Mouse (Mus musculus) ovary, postnatal 14 days (tissue): ENCODE measurements around the gene Stx8.

Source experiments
- DNase-seq: peaks from one replicate; pipeline ENCODE4 v3.0.0; 2022; ENCODE audit warnings: low spot score

Gene Stx8

GRCm38 (mm10) chr11:68199801-68200423 is 233.9 kb downstream of the Stx8 start:
- no peak for DNase-seq

DNA sequence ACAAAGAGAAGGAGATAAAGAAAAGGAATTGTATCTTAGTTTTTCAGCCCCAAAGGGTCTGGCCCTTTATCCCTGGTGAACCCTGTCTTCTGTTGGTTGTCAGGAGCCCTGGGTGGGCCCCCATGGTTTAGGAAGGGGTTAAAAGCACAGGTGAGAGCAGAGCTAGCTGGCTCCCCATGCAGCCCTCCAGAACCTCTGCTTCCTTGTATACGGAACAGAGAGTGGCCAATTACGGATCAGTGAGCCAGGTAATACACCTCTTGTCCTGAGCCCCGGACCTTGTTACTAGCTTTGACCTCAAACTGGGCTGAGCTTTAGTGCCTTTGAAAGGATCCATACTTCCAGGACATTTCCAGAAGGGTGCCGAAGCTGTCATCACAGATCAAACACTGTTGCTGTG is 234.5 kb downstream of the Stx8 start:
- no peak for DNase-seq

DNA sequence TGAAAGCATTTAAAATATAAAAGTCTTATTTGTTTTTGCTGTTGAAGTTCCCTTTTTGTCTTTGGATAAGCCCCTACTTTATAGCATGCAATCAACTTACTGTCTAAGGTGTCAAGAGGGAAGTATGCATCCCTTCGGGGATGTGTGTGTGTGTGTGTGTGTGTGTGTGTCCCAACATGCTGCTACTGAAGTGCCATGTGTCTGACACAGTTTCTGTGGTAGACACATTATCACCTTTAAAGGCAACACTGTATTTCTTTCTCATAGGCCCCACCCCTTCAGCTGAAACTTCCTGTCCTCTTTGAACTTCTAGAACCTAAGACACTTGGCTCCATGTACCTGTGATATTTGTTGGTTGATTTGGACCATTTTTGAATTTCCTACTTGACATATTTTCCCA is 235.1 kb downstream of the Stx8 start:
- DNase-seq = no peak

DNA sequence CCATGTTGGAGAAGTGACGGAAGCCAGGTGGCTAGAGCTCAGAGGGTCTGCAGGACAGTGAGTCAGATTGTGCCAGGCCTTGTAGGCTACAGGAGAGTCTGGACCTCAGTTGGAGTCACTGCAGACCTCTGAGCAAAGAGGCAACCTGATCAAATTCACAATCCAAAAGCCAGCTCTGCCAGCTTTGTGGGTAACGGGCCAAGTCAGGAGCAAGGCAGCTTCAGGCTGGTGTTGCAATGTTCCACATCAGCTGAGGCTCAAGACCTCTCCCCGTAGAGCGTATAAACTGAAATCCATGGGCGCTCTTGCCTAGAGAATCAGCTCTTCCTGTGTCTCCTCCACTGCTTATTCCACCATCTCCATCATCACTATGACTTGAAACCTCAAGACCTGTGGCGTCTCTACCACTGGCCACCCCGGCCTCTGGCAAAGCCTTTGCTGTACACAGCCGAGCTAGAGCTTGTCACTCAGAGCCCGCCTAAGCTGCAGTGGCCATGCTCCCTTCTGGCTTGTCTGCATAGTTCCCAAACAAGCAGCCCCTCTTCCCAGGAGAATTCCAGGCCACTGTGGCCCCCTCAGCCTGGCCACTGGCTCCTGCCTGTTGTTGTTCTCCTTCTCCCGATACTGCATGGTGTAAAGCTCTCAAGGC is 235.9 kb downstream of the Stx8 start:
- no peak for DNase-seq

DNA sequence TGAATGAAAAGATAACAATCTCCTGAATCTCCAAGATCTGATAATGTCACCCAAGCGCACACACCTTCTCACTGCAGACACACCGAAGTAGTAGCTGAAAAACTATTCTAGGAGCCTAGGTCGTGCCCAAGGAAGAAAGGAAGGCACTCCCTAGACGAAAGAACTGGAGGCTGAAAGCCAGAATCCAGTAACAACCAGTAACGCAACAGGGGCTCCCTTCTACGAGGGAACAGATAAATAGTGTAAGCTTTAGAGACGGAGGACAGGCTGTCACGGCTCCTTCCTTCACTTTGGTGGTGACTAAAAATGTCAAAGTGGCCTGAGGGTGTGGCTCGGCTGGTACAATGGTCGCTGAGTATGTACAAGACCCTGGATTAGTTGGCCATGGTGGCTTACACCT is 236.6 kb downstream of the Stx8 start:
- DNase-seq = no peak

- DNase-seq = no peak
Measured at GRCm38 (mm10) chr11:68203658-68204315, 237.8 kb downstream of the Stx8 start.

DNA sequence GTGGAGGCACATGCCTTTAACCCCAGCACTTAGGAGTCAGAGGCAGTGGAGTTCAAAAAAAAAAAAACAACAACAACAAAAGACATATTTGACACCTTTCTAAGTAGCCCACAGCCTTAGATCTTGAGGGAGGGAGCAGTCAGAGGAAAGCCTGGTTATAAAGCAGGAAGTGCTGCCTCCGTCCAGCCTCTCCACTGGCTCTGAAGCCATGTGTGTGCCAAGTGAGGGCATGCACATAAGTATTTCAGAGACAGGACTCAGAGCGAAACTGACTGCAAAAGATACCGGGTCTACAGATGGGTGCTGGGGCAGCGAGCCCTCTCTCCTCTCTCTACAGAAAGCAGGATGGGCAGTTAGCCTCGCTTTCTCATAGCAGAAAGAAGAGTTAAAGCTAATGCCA is 238.4 kb downstream of the Stx8 start:
- no peak for DNase-seq

DNA sequence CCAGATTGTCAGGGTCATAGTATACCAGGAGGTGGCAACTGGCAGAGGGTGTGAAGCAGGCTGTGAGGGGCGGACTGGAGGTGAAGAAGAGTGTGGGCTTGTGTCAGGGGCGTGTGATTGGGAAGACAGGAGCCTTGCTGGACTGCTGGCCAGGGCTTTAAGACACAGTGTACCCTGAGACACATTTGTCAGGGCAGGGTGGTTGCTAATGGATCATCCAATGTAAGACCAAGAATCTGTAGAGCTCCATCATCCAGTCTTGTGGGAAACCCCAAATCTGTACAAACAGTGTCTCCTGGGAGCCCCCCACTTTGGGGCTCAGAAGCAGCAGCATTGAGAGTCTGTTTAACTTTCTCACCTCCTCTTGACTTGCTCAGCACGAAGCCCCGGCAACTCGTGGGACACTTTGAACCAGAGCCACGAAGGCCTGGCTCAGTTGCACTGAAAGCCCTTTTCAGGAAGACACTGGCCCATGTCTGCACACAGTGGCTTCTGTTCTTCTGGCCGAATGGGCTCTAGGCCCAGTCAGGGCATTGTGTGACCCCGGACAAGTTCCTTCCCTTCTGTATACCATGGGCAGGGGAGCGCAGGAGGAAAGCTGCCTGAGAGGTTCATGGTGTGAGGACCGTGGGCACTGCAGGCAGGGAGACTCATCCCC is 239.7 kb downstream of the Stx8 start:
- DNase-seq = no peak

GRCm38 (mm10) chr11:68208023-68208422 is 242.0 kb downstream of the Stx8 start:
- no peak for DNase-seq

DNA sequence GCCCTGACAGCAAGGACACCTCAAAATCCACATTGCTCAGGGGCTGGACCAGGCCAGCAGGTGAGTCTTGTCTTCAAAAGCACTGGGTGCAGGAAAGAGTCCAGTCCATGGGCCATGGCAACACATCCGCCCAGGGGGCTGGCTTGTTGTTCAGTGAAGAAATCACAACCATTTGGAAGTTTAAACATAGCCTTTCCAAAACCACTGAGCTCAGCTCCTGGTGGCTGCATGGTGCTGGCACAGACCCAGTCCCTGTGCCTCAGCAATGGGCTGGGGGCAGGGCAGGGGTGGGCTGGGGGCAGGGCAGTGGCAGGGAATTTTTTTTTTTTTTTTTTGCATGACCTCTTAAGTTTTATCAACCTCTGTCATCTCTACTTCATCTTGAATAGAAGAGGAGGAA is 242.6 kb downstream of the Stx8 start:
- no peak for DNase-seq

GRCm38 (mm10) chr11:68209506-68209905 is 243.5 kb downstream of the Stx8 start:
- no peak for DNase-seq

DNA sequence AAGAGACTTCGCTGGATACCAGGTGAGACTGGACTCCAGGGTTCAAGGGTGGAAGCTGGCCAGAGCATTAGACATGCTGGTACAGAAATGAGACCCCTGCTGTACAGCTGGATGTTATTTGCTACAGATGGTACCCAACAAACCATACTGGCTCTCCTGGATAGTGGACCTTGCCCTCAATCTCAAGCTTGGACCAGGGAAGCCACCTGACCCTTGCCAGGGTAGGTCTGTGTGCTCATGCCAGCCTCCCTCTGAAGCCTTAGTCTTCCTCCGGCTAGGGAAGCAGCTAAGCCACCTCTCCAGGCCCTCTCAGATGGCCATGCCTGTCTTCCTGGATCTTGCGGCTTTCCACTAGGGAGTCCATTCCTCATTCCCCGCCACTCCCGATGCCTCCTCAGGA is 244.7 kb downstream of the Stx8 start:
- no peak for DNase-seq

DNA sequence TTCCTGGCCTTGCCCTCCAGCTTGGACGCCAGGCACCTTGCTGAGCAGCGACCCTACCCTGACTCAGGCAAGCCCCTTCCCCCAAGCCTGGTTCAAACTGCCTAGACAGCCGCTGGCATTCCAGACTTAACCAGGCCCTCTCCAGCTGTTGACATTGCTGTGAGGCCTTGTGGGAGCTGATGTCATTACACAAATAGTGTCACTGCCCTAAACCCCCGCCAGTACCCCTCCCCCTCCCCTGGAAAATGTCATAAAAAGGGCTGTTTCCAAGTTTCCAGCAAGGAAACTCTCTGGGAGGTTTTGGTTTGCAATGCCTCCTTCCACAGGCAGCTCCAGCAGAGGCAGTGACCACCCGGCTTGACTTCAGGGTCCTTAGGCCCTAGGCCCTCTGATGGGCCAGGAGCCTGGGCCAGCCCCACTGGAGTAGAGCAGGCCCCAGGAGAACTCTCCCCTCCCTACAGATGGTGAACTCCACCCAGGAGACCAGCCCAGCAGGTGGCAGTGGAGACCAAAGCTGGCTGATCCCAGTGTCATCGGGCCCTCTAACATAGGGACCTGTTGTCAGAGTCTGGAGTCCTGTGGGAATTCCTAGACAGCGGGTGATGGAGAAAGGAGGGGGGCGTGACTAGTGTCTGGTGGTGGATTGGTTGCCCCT is 246.1 kb downstream of the Stx8 start:
- peak; percentile 41 for DNase-seq

DNA sequence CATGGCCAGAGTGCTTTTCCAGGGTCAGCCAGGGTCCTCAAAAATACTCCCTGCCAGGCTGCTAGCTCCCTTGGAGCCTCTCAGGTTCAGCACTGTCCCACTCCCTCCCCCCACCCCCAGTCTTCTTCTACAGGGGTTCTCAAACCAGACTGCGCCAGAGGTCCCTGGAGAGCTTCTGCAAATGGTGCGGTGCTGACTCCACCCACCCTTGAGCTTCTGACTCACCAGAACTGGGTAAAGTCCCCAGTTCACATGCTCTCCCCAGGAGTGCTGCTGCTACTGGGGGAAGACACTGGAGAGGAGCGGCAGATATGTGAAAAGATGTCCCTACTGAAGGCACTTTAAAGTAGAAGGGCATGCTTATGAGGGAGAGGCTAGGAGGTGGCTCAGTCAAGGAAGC is 247.9 kb downstream of the Stx8 start:
- no peak for DNase-seq

- DNase-seq = no peak
Measured at GRCm38 (mm10) chr11:68214496-68215205, 248.7 kb downstream of the Stx8 start.

- DNase-seq = no peak
Measured at GRCm38 (mm10) chr11:68215206-68215912, 249.4 kb downstream of the Stx8 start.

- no peak for DNase-seq
Measured at GRCm38 (mm10) chr11:68216041-68216440, 250.0 kb downstream of the Stx8 start.

DNA sequence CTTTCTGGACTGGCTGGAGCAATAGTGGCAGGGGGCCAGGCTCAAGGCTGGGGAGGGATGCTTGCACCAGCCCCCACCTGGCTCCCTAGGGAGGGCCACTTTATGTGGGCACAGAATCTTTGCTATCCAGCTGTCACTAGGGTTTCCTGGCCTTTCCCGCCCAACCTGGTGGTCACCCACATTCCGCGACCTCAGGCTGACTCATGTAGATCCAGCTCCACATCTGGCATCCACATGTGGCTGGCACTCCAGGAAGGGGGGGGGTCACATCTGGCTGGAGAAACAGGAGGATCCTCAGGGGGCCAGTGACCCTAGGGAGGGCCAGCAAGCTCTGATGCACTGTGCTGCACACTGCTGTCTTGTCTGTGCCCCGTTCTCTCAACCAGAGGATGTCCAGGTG is 254.7 kb downstream of the Stx8 start:
- no peak for DNase-seq

- DNase-seq = no peak
Measured at GRCm38 (mm10) chr11:68222209-68222608, 256.2 kb downstream of the Stx8 start.

DNA sequence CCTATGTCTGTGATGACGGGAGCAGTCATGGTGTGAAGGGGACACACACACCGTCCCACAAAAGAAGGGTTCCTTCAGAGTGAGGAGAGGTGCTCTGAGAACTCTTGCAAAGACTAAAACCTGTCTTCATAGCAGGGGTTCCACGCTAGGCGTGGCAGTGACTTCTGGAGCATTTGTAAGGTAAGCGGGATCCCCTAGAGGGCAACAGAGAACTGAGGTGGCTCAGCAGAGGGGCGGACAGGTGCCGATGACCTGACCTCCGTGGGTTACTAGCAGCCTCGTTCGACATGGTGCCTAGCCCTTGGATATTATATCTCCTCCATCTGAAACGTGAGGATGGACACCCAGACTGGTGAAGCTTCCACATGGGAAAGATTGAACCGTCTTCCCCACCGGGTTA is 257.1 kb downstream of the Stx8 start:
- no peak for DNase-seq

- DNase-seq = no peak
Measured at GRCm38 (mm10) chr11:68226654-68227057, 260.7 kb downstream of the Stx8 start.
